Mouse (Mus musculus): ENCODE measurements at regions not wholly inside any gene's neighbourhood (a gene's known extent, or its start where the extent isn't known, plus 50 kb on each side); places are given as distances from the start of the nearest gene placed in this dataset.

GRCm38 (mm10) chr9:80683030-80683692, 217.9 kb upstream of the Impg1 start:
- DNase-seq = peak; percentile 8

- DNase-seq = peak; percentile 2
Measured at GRCm38 (mm10) chr9:80681709-80682108, 216.4 kb upstream of the Impg1 start.

GRCm38 (mm10) chr9:80671483-80671882, 206.2 kb upstream of the Impg1 start:
- no peak for DNase-seq

- DNase-seq = no peak
Measured at GRCm38 (mm10) chr9:80668575-80669248, 203.4 kb upstream of the Impg1 start.

GRCm38 (mm10) chr9:80658755-80659154, 193.5 kb upstream of the Impg1 start:
- no peak for DNase-seq

GRCm38 (mm10) chr9:80615114-80615513, 149.8 kb upstream of the Impg1 start:
- DNase-seq = no peak

GRCm38 (mm10) chr9:80600019-80600418, 134.7 kb upstream of the Impg1 start:
- DNase-seq = no peak

GRCm38 (mm10) chr9:80565388-80566024, 100.2 kb upstream of the Impg1 start:
- DNase-seq = no peak

- DNase-seq = no peak
Measured at GRCm38 (mm10) chr9:80563655-80564054, 98.4 kb upstream of the Impg1 start.

- no peak for DNase-seq
Measured at GRCm38 (mm10) chr9:80555531-80556067, 90.3 kb upstream of the Impg1 start.

Measured in kidney, postnatal 14 days (tissue).